Mouse (Mus musculus) cerebellum, adult 2 months (tissue): ENCODE measurements around the gene Pla2g6.

Source experiments
- CTCF ChIP-seq: fragments of 200-500 bp; IDR thresholded peaks from 2 replicates; pipeline ENCODE4 v1.5.1; 2011; ENCODE audit warnings: low read depth, mild to moderate bottlenecking, control low read depth, low read length, moderate library complexity, borderline replicate concordance; ENCODE audit not compliant: insufficient read depth
- POLR2A ChIP-seq: fragments of 200-500 bp; IDR thresholded peaks from 2 replicates; pipeline ENCODE4 v1.6.1; 2011; ENCODE audit warnings: low read length, control low read depth, borderline replicate concordance; ENCODE audit not compliant: insufficient read depth

GRCm38 (mm10) chr15:79356481-79356880 is 28.3 kb upstream of the Pla2g6 start:
- TF ChIP-seq CTCF (no peak), POLR2A (no peak)
